Mouse (Mus musculus): ENCODE results near the gene Ube2o.

DNA sequence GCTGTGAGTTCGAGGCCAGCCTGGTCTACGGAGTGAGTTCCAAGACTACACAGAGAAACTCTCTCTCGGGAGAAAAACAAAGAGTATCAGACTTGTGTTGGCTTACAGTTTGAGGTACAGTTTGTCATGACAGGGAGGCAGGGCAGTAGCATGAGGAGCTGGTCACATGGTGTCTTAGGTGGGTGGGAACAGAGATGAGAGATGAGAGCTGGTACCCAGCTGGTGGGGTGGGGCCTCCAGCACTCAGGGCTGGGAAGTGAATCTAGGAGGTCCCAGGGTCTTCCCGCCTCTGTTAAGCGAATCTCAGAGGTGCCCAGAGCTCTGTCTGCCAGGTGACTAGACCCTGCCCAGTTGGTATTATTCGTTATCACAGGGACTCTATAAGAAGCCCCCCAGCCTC lies 48.2 kb upstream of the Ube2o start:
- no peak for TF ChIP-seq CTCF (IDR thresholded peaks at IDR 0.05; ENCODE audit: low read depth)
- no peak for TF ChIP-seq EP300 (IDR thresholded peaks at IDR 0.05; ENCODE audit: low read depth)
